Mouse (Mus musculus) bone marrow macrophage, adult 2 months (primary cell): ENCODE data around the gene Ppp1r21.

ENCODE experiments used
- CTCF ChIP-seq: IDR thresholded peaks from 2 replicates; pipeline ENCODE4 v1.5.1; 2012; ENCODE audit warnings: low read depth, mild to moderate bottlenecking, low read length, moderate library complexity
- POLR2A ChIP-seq: IDR thresholded peaks from 2 replicates; pipeline ENCODE4 v1.6.1; 2012; ENCODE audit warnings: mild to moderate bottlenecking, low read depth, low read length, borderline replicate concordance

GRCm38 (mm10) chr17:88581511-88582021, 51.6 kb downstream of the Ppp1r21 start:
- no peak for TF ChIP-seq POLR2A
- no peak for TF ChIP-seq CTCF
